Mouse (Mus musculus) liver, postnatal 0 days (tissue): ENCODE results near the gene Cd83. TPM values are rescaled to one million over a fixed set of nuclear protein-coding genes. Genes with fewer than 3 reads are reported as not detected.

Experiments used
- ATAC-seq: fragments of 200-750 bp; cut with Nextera tagmentation; 2 replicates; pipeline ENCODE4 v1.8.0; 2017; ENCODE audit warnings: mild to moderate bottlenecking, moderate library complexity
- DNase-seq: peaks from one replicate; pipeline ENCODE4 v3.0.0-alpha.2; 2016
- H3K27ac ChIP-seq: fragments of 300-500 bp; sonication (generic); 2 replicates; pipeline ENCODE4 v1.5.1; 2014; ENCODE audit warnings: antibody characterized with exemption, moderate library complexity, mild to moderate bottlenecking, low read depth
- H3K27me3 ChIP-seq: fragments of 300-500 bp; sonication (generic); 2 replicates; pipeline ENCODE4 v1.6.1; 2014; ENCODE audit warnings: low read length, control low read depth, mixed read lengths; ENCODE audit not compliant: insufficient read depth
- H3K36me3 ChIP-seq: fragments of 300-500 bp; sonication (generic); replicated peaks from 2 replicates; pipeline ENCODE4 v1.6.1; 2014; ENCODE audit warnings: mild to moderate bottlenecking, control low read depth, low read length, moderate library complexity, mixed read lengths; ENCODE audit not compliant: insufficient read depth
- H3K4me1 ChIP-seq: fragments of 300-500 bp; sonication (generic); 2 replicates; pipeline ENCODE4 v1.6.1; 2014; ENCODE audit warnings: antibody characterized with exemption, mild to moderate bottlenecking, control low read depth; ENCODE audit not compliant: insufficient read depth
- H3K4me2 ChIP-seq: fragments of 300-500 bp; sonication (generic); 2 replicates; pipeline ENCODE4 v1.6.1; 2014; ENCODE audit warnings: low read depth, mild to moderate bottlenecking, low read length, moderate library complexity, mixed read lengths
- H3K4me3 ChIP-seq: fragments of 300-500 bp; sonication (generic); 2 replicates; pipeline ENCODE4 v1.5.1; 2014; ENCODE audit warnings: low read depth, low read length
- H3K9ac ChIP-seq: fragments of 300-500 bp; sonication (generic); replicated peaks from 2 replicates; pipeline ENCODE4 v1.6.1; 2014; ENCODE audit warnings: mild to moderate bottlenecking, moderate library complexity
- H3K9me3 ChIP-seq: fragments of 300-500 bp; sonication (generic); 2 replicates; pipeline ENCODE4 v1.6.1; 2016; ENCODE audit warnings: mild to moderate bottlenecking, control low read depth, low read length, mixed read lengths
- CTCF ChIP-seq: sonication (generic); IDR thresholded peaks from 2 replicates; pipeline ENCODE4 v1.5.1; 2016; ENCODE audit warnings: antibody characterized with exemption, low read depth
- EP300 ChIP-seq: IDR thresholded peaks from 2 replicates; pipeline ENCODE4 v1.6.1; 2016; ENCODE audit warnings: antibody characterized with exemption, low read depth, mild to moderate bottlenecking
- WGBS: fragments of 180-500 bp; shearing (Covaris S2); extraction: QIAGEN DNeasy Blood & Tissue Kit; methylation state at CpG from one replicate; pipeline ENCODE4 v1.1.7; 2014; ENCODE audit not compliant: insufficient replicate concordance; 5-methylcytosine and 5-hydroxymethylcytosine counted together
- polyA plus RNA-seq: library from polyadenylated mRNA; unstranded; fragments of >200 nt; fragmentation: Nextera tagmentation; extraction: Ambion mirVana; gene quantifications from 2 replicates; pipeline ENCODE4 v1.2.1, GENCODE M21; 2015

Gene Cd83
- polyA plus RNA-seq, 1 experiment from 2014 or later = 1.9 TPM

DNA sequence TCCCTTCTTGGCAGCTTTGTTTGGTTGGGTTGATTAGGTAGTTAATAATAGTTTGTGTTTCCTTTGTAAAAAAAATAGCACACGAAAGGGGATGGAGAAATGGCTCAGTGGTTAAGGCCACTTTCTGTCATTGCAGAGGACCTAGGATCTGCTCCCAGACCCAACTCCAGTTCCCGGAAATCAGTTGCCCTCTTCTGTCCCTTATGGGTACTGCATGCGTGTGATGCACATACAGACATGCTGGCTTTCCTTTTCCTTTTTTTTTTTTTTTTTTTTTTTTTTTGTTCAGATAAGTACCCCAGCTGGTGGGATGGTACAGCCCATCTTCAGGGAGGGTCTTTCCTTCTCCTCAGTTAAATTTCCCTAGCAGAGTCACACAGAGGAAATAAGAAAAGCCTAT lies 20.1 kb downstream of the Cd83 start:
- Histone ChIP-seq H3K27ac (no peak overlapping the region), H3K9ac (no peak overlapping the region), H3K36me3 (no peaks in the 10 kb centered on the region), H3K4me2 (no peak overlapping the region), H3K9me3 (no peaks in the 10 kb centered on the region), H3K4me3 (no peak overlapping the region), H3K4me1 (no peaks in the 10 kb centered on the region), H3K27me3 (no peaks in the 10 kb centered on the region)
- DNase-seq (no peak), ATAC-seq (no peak)
- 77% methylated on average over 3 of the region's 3 CpGs for WGBS
- TF ChIP-seq CTCF (no peak; the same call in 1 of the 2 replicates), EP300 (no peak)

DNA sequence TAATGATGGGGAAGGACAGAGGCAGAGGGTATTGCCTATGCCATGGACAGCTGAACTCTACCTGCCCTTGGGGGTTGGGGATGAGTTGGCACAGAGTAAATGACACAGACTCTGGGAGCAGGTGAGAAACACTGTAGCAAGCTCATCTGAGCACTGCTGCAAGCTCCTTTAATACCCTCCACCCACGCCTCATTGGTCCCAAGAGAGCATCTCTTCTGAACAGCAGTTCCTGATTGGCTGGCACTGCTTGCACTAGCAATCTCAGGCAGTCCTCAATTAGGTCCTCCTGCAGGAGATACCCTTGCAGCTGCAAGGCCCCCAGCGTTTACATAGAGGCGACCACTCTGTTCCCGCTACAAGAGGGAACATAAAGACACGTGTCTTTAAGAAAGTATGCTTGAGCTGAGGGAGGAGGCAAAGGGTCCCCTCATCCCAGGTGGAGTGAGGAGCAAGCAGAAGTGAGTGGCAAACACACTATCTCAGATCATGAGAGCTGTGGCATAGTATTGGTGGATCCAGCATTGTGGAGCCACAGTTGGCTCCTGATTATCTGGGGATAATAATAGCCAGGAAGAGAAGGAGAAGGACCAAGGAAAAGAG lies 20.7 kb downstream of the Cd83 start:
- H3K4me3 ChIP-seq = no peak overlapping the region
- H3K27ac ChIP-seq = no peak overlapping the region
- no peaks in the 10 kb centered on the region for H3K4me1 ChIP-seq
- 66% methylated on average over 5 of the region's 5 CpGs for WGBS
- DNase-seq = no peak
- no peaks in the 10 kb centered on the region for H3K9me3 ChIP-seq
- no peak for TF ChIP-seq CTCF
- no peak for TF ChIP-seq EP300
- H3K36me3 ChIP-seq = no peaks in the 10 kb centered on the region
- no peaks in the 10 kb centered on the region for H3K27me3 ChIP-seq
- ATAC-seq = no peak
- H3K4me2 ChIP-seq = no peak overlapping the region
- H3K9ac ChIP-seq = no peak overlapping the region

DNA sequence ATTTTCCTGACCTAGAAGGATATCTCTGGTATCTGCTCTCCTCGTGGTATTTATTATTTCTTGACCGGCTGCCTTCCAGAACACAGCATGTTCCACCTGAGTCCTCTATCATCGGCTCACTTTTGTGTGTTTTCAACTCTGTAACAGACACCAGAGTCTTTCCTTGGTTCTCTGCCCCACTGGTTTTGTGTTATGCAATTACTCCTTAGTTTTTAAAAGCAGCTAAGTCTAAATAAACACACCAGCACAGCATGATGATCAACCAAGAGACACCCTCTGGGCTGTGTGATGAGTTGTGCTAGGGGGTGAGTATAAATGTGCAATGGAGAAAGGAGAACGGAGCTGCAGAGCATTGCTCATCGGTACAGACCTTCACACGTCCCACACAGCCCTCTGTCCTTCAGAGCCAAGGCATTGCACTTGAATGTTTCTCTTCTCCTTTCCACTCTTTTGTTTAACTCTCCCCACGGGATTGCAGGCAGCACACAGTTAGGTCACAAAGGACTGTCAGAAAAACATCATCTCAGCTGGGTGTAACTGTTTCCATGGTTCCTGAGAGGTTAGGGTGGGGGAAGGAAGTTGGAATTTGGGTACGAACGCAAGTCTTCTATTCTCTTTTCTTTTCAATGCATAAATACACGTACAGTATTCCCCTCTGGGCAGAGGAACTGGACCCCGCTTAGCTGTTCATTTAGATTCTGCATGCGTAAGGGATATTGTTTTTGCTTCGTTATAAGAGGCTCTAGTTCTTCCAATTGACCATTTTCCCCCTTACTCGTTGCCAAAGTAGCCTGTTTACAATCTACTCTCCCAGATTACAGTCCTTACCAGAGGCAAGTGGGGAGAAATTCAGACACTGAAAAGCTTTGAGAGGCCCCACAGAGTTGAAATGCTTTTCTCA lies 22.0 kb downstream of the Cd83 start:
- H3K4me3 ChIP-seq = no peak overlapping the region
- no peaks in the 10 kb centered on the region for H3K27me3 ChIP-seq
- 67% methylated on average over 14 of the region's 14 CpGs for WGBS
- H3K4me2 ChIP-seq = no peak overlapping the region
- H3K4me1 ChIP-seq = no peaks in the 10 kb centered on the region
- no peak for TF ChIP-seq CTCF
- no peak for TF ChIP-seq EP300
- no peaks in the 10 kb centered on the region for H3K9me3 ChIP-seq
- no peaks in the 10 kb centered on the region for H3K36me3 ChIP-seq
- H3K9ac ChIP-seq = no peak overlapping the region
- no peak for DNase-seq
- ATAC-seq = no peak
- H3K27ac ChIP-seq = no peak overlapping the region

DNA sequence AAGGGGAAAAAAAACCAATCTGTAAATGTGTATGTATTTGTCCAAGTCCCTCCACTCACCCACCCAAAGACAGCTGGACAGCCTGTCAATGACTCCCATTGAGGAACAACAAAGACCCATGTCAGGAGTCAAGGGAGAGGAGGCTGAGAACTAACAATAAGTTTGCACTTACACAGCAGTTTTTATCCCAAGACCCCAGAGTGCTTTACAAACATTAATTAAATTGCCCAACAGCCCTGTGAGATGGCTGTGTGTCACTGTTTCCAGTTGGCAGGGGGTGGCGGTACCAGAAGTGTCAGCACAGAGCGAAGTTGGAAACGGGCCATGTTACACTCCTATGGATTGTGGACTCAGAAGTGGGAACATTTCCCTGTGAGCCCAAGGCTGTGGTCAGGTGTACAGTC lies 22.7 kb downstream of the Cd83 start:
- Histone ChIP-seq H3K9ac (no peak overlapping the region), H3K4me3 (no peak overlapping the region), H3K9me3 (no peaks in the 10 kb centered on the region), H3K36me3 (no peaks in the 10 kb centered on the region), H3K27ac (no peak overlapping the region), H3K4me2 (no peak overlapping the region), H3K27me3 (no peaks in the 10 kb centered on the region), H3K4me1 (no peaks in the 10 kb centered on the region)
- TF ChIP-seq CTCF = no peak
- no peak for TF ChIP-seq EP300
- WGBS = 89% methylated on average over 3 of the region's 3 CpGs
- ATAC-seq (no peak), DNase-seq (no peak)

DNA sequence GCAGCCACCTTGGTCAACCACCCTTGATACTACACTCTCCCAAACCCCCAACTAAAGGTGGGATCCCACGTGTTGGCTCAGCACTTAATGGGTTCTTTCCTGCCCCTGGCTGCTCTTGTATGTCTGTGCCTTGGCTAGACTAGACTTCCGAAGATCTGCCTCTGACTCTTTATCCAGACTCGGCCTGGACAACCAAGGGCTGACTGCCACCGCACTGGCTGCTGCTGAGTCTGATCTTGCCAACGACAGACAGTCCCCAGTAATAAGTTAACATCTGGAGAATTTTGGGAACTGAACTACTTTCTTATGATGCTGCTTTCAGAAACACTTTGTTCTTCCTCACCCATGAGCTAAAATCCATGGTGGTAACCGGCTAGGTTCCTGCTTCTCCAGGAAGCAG lies 26.0 kb downstream of the Cd83 start:
- H3K36me3 ChIP-seq = no peaks in the 10 kb centered on the region
- H3K9me3 ChIP-seq = peaks cover 4% of the 10 kb centered on the region; the same call in 1 of the 2 replicates
- no peak overlapping the region for H3K9ac ChIP-seq
- no peak overlapping the region for H3K27ac ChIP-seq
- no peaks in the 10 kb centered on the region for H3K4me1 ChIP-seq
- no peaks in the 10 kb centered on the region for H3K27me3 ChIP-seq
- ATAC-seq (no peak), DNase-seq (no peak)
- TF ChIP-seq EP300 (no peak), CTCF (no peak)
- WGBS = 76% methylated on average over 6 of the region's 6 CpGs
- no peak overlapping the region for H3K4me3 ChIP-seq
- no peak overlapping the region for H3K4me2 ChIP-seq

DNA sequence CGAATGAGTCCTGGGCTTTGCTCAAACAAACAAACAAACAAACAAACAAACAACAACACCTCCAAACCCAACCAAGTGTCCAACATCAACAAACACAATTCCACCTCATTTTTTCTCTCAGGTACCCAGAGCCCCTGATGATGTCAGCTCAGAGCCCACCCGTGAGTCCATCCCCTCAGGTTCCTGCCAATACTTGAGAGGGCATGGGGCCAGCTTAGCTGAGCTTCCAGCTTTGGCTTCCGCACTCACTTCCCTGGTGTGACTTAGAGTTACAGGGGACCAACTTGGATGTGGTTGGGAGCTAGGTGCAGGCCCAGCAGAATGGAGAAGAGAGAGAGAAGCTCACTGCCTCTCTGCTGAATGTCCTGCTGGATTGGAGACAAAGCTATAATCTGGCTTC lies 27.3 kb downstream of the Cd83 start:
- H3K4me3 ChIP-seq = no peak overlapping the region
- TF ChIP-seq CTCF (no peak), EP300 (no peak)
- no peaks in the 10 kb centered on the region for H3K27me3 ChIP-seq
- no peaks in the 10 kb centered on the region for H3K36me3 ChIP-seq
- H3K9me3 ChIP-seq = peaks cover 4% of the 10 kb centered on the region; the same call in 1 of the 2 replicates
- 73% methylated on average over 3 of the region's 3 CpGs for WGBS
- no peak overlapping the region for H3K27ac ChIP-seq
- no peak for DNase-seq
- H3K4me1 ChIP-seq = no peaks in the 10 kb centered on the region
- no peak overlapping the region for H3K4me2 ChIP-seq
- ATAC-seq = no peak
- no peak overlapping the region for H3K9ac ChIP-seq
